Mouse (Mus musculus): ENCODE measurements around the gene Akap8. TPM values are rescaled to one million over a fixed set of nuclear protein-coding genes. Genes with fewer than 3 reads are reported as not detected.

The Akap8 gene
- polyA plus RNA-seq (2012; rRNA removed) = 129 and 136 TPM in 2 replicates

DNA sequence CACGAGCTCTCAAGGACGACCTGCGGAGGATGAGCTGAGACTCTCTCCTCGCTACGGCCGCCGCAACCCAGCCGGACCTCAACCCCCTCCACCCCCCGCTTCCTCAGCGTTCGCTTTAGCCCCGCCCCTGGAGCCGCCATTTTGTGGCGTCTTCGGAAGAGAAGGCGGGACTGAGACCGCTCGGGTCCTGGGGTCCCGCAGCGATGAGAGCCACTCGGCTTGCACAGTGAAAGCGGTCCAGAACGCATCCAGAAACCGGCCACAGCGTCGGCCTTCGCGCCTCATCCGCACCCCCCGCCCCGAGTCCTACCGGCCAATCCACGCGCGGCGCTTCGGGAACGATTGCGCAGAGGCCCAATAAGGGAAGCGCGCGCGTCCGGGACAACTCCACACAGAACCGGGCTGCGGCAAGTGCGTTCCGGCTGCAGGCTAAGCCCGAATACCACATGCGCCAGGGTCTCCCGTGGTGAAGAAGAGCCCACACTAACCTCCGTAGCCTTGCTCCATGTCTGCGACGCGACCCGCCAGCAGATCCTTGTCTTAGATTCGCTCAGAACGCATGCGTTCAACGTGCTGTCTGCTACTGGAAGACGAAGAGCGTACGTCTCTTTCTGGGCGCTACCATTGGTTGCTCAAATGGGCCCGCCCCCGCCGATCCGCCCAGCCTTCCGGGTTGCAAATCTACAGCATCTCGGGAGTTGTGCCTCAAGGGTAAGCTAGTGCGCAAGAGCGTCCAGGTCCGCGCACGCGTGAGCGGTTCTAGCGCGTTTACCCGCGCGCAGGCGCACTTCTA is at the start of gene Akap8:
Gene Akap8, minus strand, starts transcription at position 642 of the 793 bp plus-strand sequence.

GRCm38 (mm10) chr17:32350382-32350983 is 29.4 kb upstream of the Akap8 start, which contains the start of gene Akap8l:
Gene Akap8l, minus strand, starts transcription at chr17:32350607.

DNA sequence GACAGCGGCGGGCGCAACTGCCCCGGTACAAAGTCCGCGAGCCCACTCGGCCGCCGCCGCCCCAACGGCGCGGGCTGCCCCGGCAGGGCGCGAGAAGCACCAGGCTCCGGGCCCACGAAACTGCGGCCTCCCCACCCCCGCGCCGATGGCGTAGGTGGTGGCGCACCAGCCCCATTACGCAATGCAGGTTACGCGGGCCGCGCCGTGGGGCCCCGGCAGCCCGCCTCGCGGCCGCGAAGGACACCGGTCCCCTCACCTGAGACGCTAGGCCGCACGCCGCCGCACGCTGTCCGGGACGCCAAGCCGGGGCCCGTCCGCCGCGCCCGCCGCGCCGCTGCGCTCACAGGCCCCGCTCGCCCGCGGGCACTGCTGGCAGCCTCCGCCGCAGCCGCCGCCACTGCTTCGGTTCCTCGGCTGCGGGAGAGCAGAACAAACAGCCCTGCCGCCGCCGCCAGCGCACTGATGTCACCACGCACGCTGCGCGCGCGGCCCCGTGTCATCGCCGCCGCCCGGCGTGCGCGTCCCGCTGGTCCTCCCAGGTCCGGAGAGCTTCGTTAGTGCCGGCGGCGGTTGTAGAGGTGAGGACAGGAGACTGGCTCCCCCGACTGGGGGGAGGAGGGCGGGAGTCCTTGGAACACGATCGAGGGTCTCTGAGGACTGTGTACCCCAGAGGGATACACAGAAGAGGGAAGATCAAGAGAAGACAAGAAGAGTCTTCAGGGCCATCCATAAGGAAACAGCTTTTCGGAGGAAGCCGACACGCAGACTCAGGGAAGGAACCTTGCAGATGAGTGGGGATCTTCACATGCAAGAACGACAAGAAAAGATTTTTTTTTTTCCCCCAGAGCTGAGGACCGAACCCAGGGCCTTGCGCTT is 36.5 kb downstream of the Akap8 start, which contains the start of gene Brd4:
Gene Brd4, minus strand, starts transcription at position 461 of the 876 bp plus-strand sequence.

Other genes with a start within 250 kb of the Akap8 start
- gene Notch3, start 154.4 kb downstream of the Akap8 start, polyA plus RNA-seq (2012; rRNA removed) = 26.1 and 29.1 TPM in 2 replicates
- 0.16 and 0.41 TPM in 2 replicates for gene Ephx3, start 131.7 kb downstream of the Akap8 start, polyA plus RNA-seq (2012; rRNA removed)
- gene Brd4, start 36.5 kb downstream of the Akap8 start, polyA plus RNA-seq (2012; rRNA removed) = 52.5 and 70.3 TPM in 2 replicates
- gene Akap8l, start 29.4 kb upstream of the Akap8 start, polyA plus RNA-seq (2012; rRNA removed) = 216 and 223 TPM in 2 replicates
- 77.4 and 78.2 TPM in 2 replicates for gene Wiz, start 68.2 kb upstream of the Akap8 start, polyA plus RNA-seq (2012; rRNA removed)
- gene Rasal3, start 82.3 kb upstream of the Akap8 start, polyA plus RNA-seq (2012; rRNA removed) = 0.82 and 0.90 TPM in 2 replicates
- not detected in 2 replicates for gene Pglyrp2, start 102.9 kb upstream of the Akap8 start, polyA plus RNA-seq (2012; rRNA removed)
- 0.26 and 0.66 TPM in 2 replicates for gene Cyp4f39, start 131.5 kb upstream of the Akap8 start, polyA plus RNA-seq (2012; rRNA removed)
- 13.3 and 18.1 TPM in 2 replicates for gene Cyp4f17, start 184.8 kb upstream of the Akap8 start, polyA plus RNA-seq (2012; rRNA removed)
- gene Cyp4f16, start 215.3 kb upstream of the Akap8 start, polyA plus RNA-seq (2012; rRNA removed) = 31.8 and 36.9 TPM in 2 replicates

All from central nervous system, embryonic 14 days (tissue).